Mouse (Mus musculus) CH12.LX (cell line): Measurements from ENCODE around the gene Zdhhc18. TPM values are rescaled to one million over a fixed set of nuclear protein-coding genes. Genes with fewer than 3 reads are reported as not detected.

Source experiments
- DNase-seq: peaks from one replicate; pipeline ENCODE4 v3.0.0-alpha.2; 2013; ENCODE audit errors: extremely low read depth
- H3K27ac ChIP-seq: 2 replicates; pipeline ENCODE4 v1.5.1; 2012; ENCODE audit warnings: low read depth, mild to moderate bottlenecking, control low read depth, moderate library complexity; ENCODE audit not compliant: insufficient read depth
- H3K27me3 ChIP-seq: replicated peaks from 2 replicates; pipeline ENCODE3; 2012; ENCODE audit warnings: inconsistent platforms
- H3K36me3 ChIP-seq, 2 experiments: replicated peaks in 1 of 2; 2 replicates each; pipeline versions ENCODE3 to v1.6.1; 2012; ENCODE audit warnings: inconsistent platforms in 1 of 2, low read length in 1 of 2, mild to moderate bottlenecking in 1 of 2, mixed read lengths in 1 of 2, moderate library complexity in 1 of 2; ENCODE audit not compliant: control insufficient read depth in 1 of 2, insufficient read depth in 1 of 2
- H3K4me1 ChIP-seq, 2 experiments: 2 replicates each; pipeline ENCODE4 v1.6.1; 2012; ENCODE audit warnings: inconsistent platforms in 1 of 2, moderate library complexity in 1 of 2; ENCODE audit not compliant: insufficient read depth in 2 of 2, control insufficient read depth in 1 of 2
- H3K4me2 ChIP-seq: 2 replicates; pipeline ENCODE4 v1.6.1; 2012; ENCODE audit warnings: low read depth, mild to moderate bottlenecking, control low read depth; ENCODE audit not compliant: poor library complexity, insufficient read depth, severe bottlenecking
- H3K4me3 ChIP-seq, 3 experiments: fragments of 150-350 bp in 1 of 3; sonication (generic) in 1 of 3; replicated peaks in 1 of 3; 2 replicates each; pipeline versions ENCODE3 to v1.5.1; 2011 to 2012; ENCODE audit warnings: low read depth in 2 of 3, low read length in 2 of 3, mild to moderate bottlenecking in 2 of 3, moderate library complexity in 2 of 3, control low read depth in 1 of 3, improper control_type of control experiment in 1 of 3, inconsistent platforms in 1 of 3, mixed read lengths in 1 of 3; ENCODE audit not compliant: poor library complexity in 1 of 3
- H3K79me2 ChIP-seq: replicated peaks from 2 replicates; pipeline ENCODE4 v1.6.1; 2012; ENCODE audit warnings: mild to moderate bottlenecking, moderate library complexity; ENCODE audit not compliant: control insufficient read depth, poor library complexity, insufficient read depth, severe bottlenecking; ENCODE audit errors: extremely low read depth
- H3K9ac ChIP-seq: 2 replicates; pipeline ENCODE4 v1.6.1; 2012; ENCODE audit warnings: low read depth, mild to moderate bottlenecking, control low read depth, moderate library complexity; ENCODE audit not compliant: insufficient read depth
- H3K9me3 ChIP-seq: replicated peaks from 2 replicates; pipeline ENCODE3; 2012; ENCODE audit warnings: low read length, inconsistent platforms, mixed read lengths
- BHLHE40 ChIP-seq: IDR thresholded peaks from 2 replicates; pipeline ENCODE4 v1.6.1; 2011; ENCODE audit warnings: mild to moderate bottlenecking, low read depth, low read length, improper control_type of control experiment
- CHD1 ChIP-seq: IDR thresholded peaks from 2 replicates; pipeline ENCODE4 v1.6.1; 2012; ENCODE audit warnings: low read depth, low read length, improper control_type of control experiment, inconsistent platforms
- E2F4 ChIP-seq: IDR thresholded peaks from 2 replicates; pipeline ENCODE4 v1.6.1; 2011; ENCODE audit warnings: low read depth, low read length, improper control_type of control experiment; ENCODE audit not compliant: insufficient replicate concordance
- ELF1 ChIP-seq: IDR thresholded peaks from 2 replicates; pipeline ENCODE4 v1.6.1; 2014; ENCODE audit warnings: low read depth, mild to moderate bottlenecking, inconsistent platforms, low read length, improper control_type of control experiment
- EP300 ChIP-seq: IDR thresholded peaks from 2 replicates; pipeline ENCODE4 v1.6.1; 2011; ENCODE audit warnings: low read length, improper control_type of control experiment
- GABPA ChIP-seq: IDR thresholded peaks from 2 replicates; pipeline ENCODE4 v1.6.1; 2012; ENCODE audit warnings: low read depth, low read length, improper control_type of control experiment, inconsistent platforms; ENCODE audit not compliant: insufficient replicate concordance
- HCFC1 ChIP-seq: IDR thresholded peaks from 2 replicates; pipeline ENCODE4 v1.6.1; 2012; ENCODE audit warnings: low read depth, mild to moderate bottlenecking, inconsistent platforms, low read length, improper control_type of control experiment
- KAT2A ChIP-seq: IDR thresholded peaks from 2 replicates; pipeline ENCODE4 v1.6.1; 2012; ENCODE audit warnings: low read length, improper control_type of control experiment, inconsistent platforms; ENCODE audit not compliant: insufficient replicate concordance
- MAFK ChIP-seq: IDR thresholded peaks from 2 replicates; pipeline ENCODE4 v1.6.1; 2011; ENCODE audit warnings: low read length, improper control_type of control experiment; ENCODE audit not compliant: insufficient replicate concordance
- MEF2A ChIP-seq: IDR thresholded peaks from 2 replicates; pipeline ENCODE4 v1.6.1; 2014; ENCODE audit warnings: low read depth, mild to moderate bottlenecking, inconsistent platforms, low read length, improper control_type of control experiment, borderline replicate concordance
- MYC ChIP-seq: IDR thresholded peaks from 2 replicates; pipeline ENCODE4 v1.6.1; 2011; ENCODE audit warnings: low read depth, mild to moderate bottlenecking, improper control_type of control experiment, low read length
- NELFE ChIP-seq: IDR thresholded peaks from 2 replicates; pipeline ENCODE4 v1.6.1; 2011; ENCODE audit warnings: low read depth, low read length, improper control_type of control experiment
- NRF1 ChIP-seq: IDR thresholded peaks from 2 replicates; pipeline ENCODE4 v1.6.1; 2014; ENCODE audit warnings: low read depth, mild to moderate bottlenecking, inconsistent platforms, low read length, improper control_type of control experiment, moderate library complexity
- PAX5 ChIP-seq: IDR thresholded peaks from 2 replicates; pipeline ENCODE4 v1.6.1; 2012; ENCODE audit warnings: low read length, inconsistent platforms, mixed read lengths
- POLR2AphosphoS2 ChIP-seq: IDR thresholded peaks from 2 replicates; pipeline ENCODE4 v1.6.1; 2011; ENCODE audit warnings: low read depth, low read length, improper control_type of control experiment
- RCOR1 ChIP-seq: conservative IDR thresholded peaks from 2 replicates; pipeline ENCODE4 v1.6.1; 2012; ENCODE audit warnings: low read depth, mild to moderate bottlenecking, inconsistent platforms, low read length, improper control_type of control experiment
- SIN3A ChIP-seq: IDR thresholded peaks from 2 replicates; pipeline ENCODE4 v1.6.1; 2012; ENCODE audit warnings: low read length, improper control_type of control experiment, inconsistent platforms
- TBP ChIP-seq: conservative IDR thresholded peaks from 2 replicates; pipeline ENCODE4 v1.6.1; 2011; ENCODE audit warnings: low read depth, low read length, improper control_type of control experiment
- USF1 ChIP-seq: IDR thresholded peaks from 2 replicates; pipeline ENCODE4 v1.6.1; 2014; ENCODE audit warnings: low read depth, mild to moderate bottlenecking, inconsistent platforms, low read length, improper control_type of control experiment
- ZNF384 ChIP-seq: IDR thresholded peaks from 2 replicates; pipeline ENCODE4 v1.6.1; 2012; ENCODE audit warnings: low read depth, low read length, improper control_type of control experiment, inconsistent platforms
- dilution Hi-C: fragments of 300-500 bp; cut with MboI; formaldehyde crosslinking; loops from 2 replicates; pipeline ENCODE4 v1.14.3; 2020; ENCODE audit warnings: low sequenced_read_pairs; ENCODE audit not compliant: extremely low pct_unique_long_range_greater_than_20kb, extremely low pct_ligation_motif_present
- in situ Hi-C: fragments of 300-500 bp; cut with MboI; formaldehyde crosslinking; loops from 3 replicates; pipeline ENCODE4 v1.14.3; 2019; ENCODE audit warnings: low sequenced_read_pairs, low pct_ligation_motif_present, low pct_unique_long_range_greater_than_20kb, mixed read lengths
- polyA plus RNA-seq: library from polyadenylated mRNA; unstranded; fragments of >175 nt; gene quantifications from 2 replicates; pipeline ENCODE4 v1.2.1, GENCODE M21; 2012; ENCODE audit warnings: low read depth; ENCODE audit not compliant: insufficient read length
- total RNA-seq, 2 experiments: library from RNA; depleted of rRNA; stranded (reverse); fragments of 300-350 nt in 1 of 2; fragments of >200 nt in 1 of 2; gene quantifications; 2 replicates each; pipeline ENCODE4 v1.2.3; 2012 to 2014

Gene Zdhhc18
- total and polyA plus RNA-seq, 3 experiments: 15.9 to 31.0 (median 24.3) TPM

DNA sequence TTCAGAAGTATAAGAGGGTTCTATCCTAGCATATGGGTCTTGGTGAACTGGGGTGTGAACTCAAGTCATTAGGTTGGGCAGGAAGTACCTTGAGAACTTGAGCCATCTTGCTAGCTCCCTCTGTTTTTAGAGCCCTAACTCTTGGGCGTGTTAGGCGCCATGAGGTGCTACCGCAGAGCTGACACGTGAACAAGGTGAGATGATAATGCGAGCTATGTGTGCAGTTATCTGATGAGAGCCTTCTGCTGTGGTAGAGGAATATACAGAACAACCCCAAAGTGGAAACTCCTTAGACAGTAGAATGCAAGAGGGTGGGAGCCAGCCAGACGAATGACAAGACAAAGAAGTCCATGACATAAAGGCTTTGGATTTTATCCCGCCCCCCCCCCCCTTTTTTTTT is 27.3 kb upstream of the Zdhhc18 start:
- no peak for DNase-seq
- Histone ChIP-seq H3K27ac (no peak overlapping the region), H3K36me3 (peaks cover 24 to 37% of the 10 kb centered on the region in 2 experiments), H3K4me3 (no peak overlapping the region), H3K4me2 (no peak overlapping the region), H3K9ac (no peak overlapping the region), H3K27me3 (no peaks in the 10 kb centered on the region), H3K4me1 (peaks cover 19 to 51% of the 10 kb centered on the region in 2 experiments), H3K9me3 (no peaks in the 10 kb centered on the region), H3K79me2 (no peaks in the 10 kb centered on the region)
- dilution Hi-C loops (no loop called here), in situ Hi-C loops (loop anchor here (10.0 kb wide), 1 partner anchor 78 kb away; the partner anchor contains the start of gene Arid1a)
- TF ChIP-seq MEF2A (no peak), POLR2AphosphoS2 (0 out of 2 replicates have a peak, but pooled peaks have one; percentile 37)

DNA sequence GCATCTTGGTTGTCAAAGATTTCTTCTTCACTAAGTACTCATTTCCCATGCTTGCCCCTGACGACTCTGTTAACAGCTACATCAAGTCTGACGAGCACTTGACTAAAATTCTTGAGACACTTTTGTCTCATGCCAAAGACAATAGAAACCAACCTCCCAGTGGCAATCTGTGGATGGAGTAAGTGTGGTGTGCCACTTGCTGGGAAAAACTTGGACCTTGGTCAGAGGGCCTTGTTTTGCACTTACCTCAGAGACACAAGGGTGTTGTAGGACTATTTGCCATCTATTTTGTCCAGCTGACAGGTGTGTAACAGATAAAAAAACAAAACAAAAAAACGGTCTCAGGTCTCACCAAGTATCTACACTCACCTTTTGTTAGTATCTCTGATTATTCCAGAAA is 26.2 kb upstream of the Zdhhc18 start:
- Histone ChIP-seq H3K4me3 (no peak overlapping the region), H3K9ac (no peak overlapping the region), H3K4me2 (no peak overlapping the region), H3K9me3 (no peaks in the 10 kb centered on the region), H3K27ac (no peak overlapping the region), H3K4me1 (peaks cover 19 to 49% of the 10 kb centered on the region in 2 experiments), H3K27me3 (no peaks in the 10 kb centered on the region), H3K36me3 (peaks cover 15 to 26% of the 10 kb centered on the region in 2 experiments), H3K79me2 (no peaks in the 10 kb centered on the region)
- TF ChIP-seq USF1: no peak
- no peak for TF ChIP-seq NRF1
- no peak for TF ChIP-seq ELF1
- TF ChIP-seq CHD1: no peak
- TF ChIP-seq ZNF384: no peak
- TF ChIP-seq HCFC1: no peak
- DNase-seq: no peak
- in situ Hi-C loops: loop anchor here (10.0 kb wide), 1 partner anchor 79 kb away; the partner anchor contains the start of gene Arid1a
- dilution Hi-C loops: no loop called here

- H3K27me3 ChIP-seq: no peaks in the 10 kb centered on the region
- DNase-seq: no peak
- in situ Hi-C loops (loop anchor here (10.0 kb wide), 1 partner anchor 79 kb away; the partner anchor contains the start of gene Arid1a), dilution Hi-C loops (no loop called here)
- no peak overlapping the region for H3K4me2 ChIP-seq
- H3K79me2 ChIP-seq: no peaks in the 10 kb centered on the region
- TF ChIP-seq MYC: no peak
- no peak for TF ChIP-seq E2F4
- no peak for TF ChIP-seq GABPA
- no peak for TF ChIP-seq KAT2A
- no peak for TF ChIP-seq PAX5
- TF ChIP-seq CHD1: no peak
- no peak for TF ChIP-seq MAFK
- TF ChIP-seq SIN3A: no peak
- no peak for TF ChIP-seq BHLHE40
- TF ChIP-seq TBP: no peak
- TF ChIP-seq RCOR1: no peak
- TF ChIP-seq NELFE: no peak
- TF ChIP-seq EP300: no peak
- no peak overlapping the region for H3K27ac ChIP-seq
- H3K4me1 ChIP-seq: peaks cover 15 to 47% of the 10 kb centered on the region in 2 experiments; a peak in 3 of 4 replicates
- H3K9me3 ChIP-seq: no peaks in the 10 kb centered on the region
- no peak overlapping the region for H3K4me3 ChIP-seq
- H3K36me3 ChIP-seq: peaks cover 9 to 20% of the 10 kb centered on the region in 2 experiments
- no peak overlapping the region for H3K9ac ChIP-seq
Observed at GRCm38 (mm10) chr4:133675594-133676016, 25.7 kb upstream of the Zdhhc18 start.
